Mouse (Mus musculus) heart, adult 2 months (tissue): ENCODE results near the gene Scarf1.

Source experiments
- CTCF ChIP-seq: fragments of 200-600 bp; IDR thresholded peaks from 2 replicates; pipeline ENCODE4 v1.8.1; 2022; ENCODE audit warnings: antibody characterized with exemption, mild to moderate bottlenecking, moderate library complexity
- EP300 ChIP-seq: fragments of 200-500 bp; IDR thresholded peaks from 2 replicates; pipeline ENCODE4 v1.6.1; 2011; ENCODE audit warnings: low read depth, low read length, control low read depth; ENCODE audit not compliant: insufficient read depth
- POLR2A ChIP-seq: fragments of 200-500 bp; IDR thresholded peaks from 2 replicates; pipeline ENCODE4 v1.6.1; 2011; ENCODE audit warnings: mild to moderate bottlenecking, low read depth, low read length, control low read depth; ENCODE audit not compliant: insufficient read depth

- TF ChIP-seq EP300 = no peak
- TF ChIP-seq CTCF = no peak
- TF ChIP-seq POLR2A = no peak
Measured at GRCm38 (mm10) chr11:75536255-75537024, 23.1 kb downstream of the Scarf1 start.
